Mouse (Mus musculus): ENCODE measurements around the gene Tcp11l2. TPM values are rescaled to one million over a fixed set of nuclear protein-coding genes. Genes with fewer than 3 reads are reported as not detected.
A peak's percentile ranks its signal among the peaks of the same experiment; 100 is the strongest.

The Tcp11l2 gene
- polyA plus RNA-seq, 1 experiment from 2014 or later = 11.3 TPM

DNA sequence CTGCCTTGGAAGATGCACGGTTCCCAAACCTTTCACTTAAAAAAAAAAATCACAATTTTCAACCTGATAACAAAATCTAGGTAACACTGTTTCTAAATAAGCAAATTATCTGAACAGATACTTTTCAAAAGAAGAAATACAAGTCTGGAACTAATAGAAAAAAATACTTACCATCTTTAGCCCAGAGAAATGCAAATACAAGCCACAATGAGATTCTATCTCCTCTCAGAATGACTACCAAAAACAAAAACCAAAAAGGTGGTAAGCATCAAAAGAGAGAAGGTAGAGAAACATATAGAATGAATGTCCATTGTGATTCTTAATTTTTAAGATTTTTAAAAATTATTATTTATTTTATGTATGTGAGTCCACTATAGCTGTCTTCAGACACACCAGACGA is 23.9 kb upstream of the Tcp11l2 start:
- no peaks in the 10 kb centered on the region for H3K4me1 ChIP-seq (ENCODE audit: control insufficient read depth, insufficient read depth, low read length)
- no peak overlapping the region for H3K4me2 ChIP-seq (replicated peaks; ENCODE audit: low read depth, low read length)
- WGBS = 92% methylated on average over 2 of the region's 2 CpGs
- H3K9ac ChIP-seq (ENCODE audit: low read depth, low read length) = no peak overlapping the region
- H3K36me3 ChIP-seq (ENCODE audit: control insufficient read depth, insufficient read depth, low read length) = no peaks in the 10 kb centered on the region
- no peak overlapping the region for H3K4me3 ChIP-seq (ENCODE audit: low read length)
- H3K27ac ChIP-seq (ENCODE audit: low read depth, low read length) = no peak overlapping the region
- no peak for ATAC-seq (ENCODE audit: low FRiP score, low TSS enrichment)
- H3K27me3 ChIP-seq (ENCODE audit: control insufficient read depth, insufficient read depth, low read length) = no peaks in the 10 kb centered on the region
- H3K9me3 ChIP-seq (ENCODE audit: control insufficient read depth, low read length) = no peaks in the 10 kb centered on the region

DNA sequence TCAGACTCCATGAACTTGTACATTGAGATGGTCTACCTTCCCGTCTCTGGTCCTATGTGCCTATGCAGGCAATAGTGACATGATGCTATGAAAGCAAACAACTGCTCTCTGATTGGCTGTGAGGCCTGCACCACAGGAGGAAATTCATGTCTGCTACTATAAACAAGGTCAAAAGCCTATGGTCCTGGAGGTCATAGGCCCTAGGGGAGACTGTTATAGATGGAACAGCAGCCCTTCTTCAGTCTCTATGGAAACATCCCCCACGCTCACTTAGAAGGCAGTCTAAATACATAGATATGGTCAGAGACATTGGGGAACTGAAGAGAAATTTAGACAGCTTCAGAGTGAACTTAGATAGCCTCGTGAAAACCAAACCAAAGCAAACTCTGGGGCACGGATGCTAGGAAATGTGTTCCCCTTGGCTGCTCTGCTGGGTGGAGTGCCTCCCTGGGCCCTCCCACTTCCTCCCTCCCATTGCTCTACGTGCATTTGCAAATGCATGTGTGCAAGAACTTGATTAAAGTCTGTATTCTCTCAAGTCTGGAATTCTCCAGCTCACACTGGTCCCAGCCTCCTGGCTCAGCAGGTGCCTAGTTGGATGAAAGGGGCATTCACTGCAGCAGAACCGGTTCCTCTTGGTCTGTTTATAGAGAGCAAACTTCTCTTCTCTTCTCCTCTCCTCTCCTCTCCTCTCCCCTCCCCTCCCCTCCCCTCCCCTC is 22.0 kb upstream of the Tcp11l2 start:
- H3K27me3 ChIP-seq (ENCODE audit: control insufficient read depth, insufficient read depth, low read length) = no peaks in the 10 kb centered on the region
- WGBS = 31% methylated on average over 6 of the region's 6 CpGs

GRCm38 (mm10) chr10:84556120-84556519 is 20.3 kb upstream of the Tcp11l2 start:
- WGBS = 72% methylated on average over 2 of the region's 2 CpGs
- Histone ChIP-seq H3K4me1 (ENCODE audit: control insufficient read depth, insufficient read depth, low read length) (no peaks in the 10 kb centered on the region), H3K4me3 (ENCODE audit: low read length) (no peak overlapping the region), H3K36me3 (ENCODE audit: control insufficient read depth, insufficient read depth, low read length) (no peaks in the 10 kb centered on the region), H3K4me2 (replicated peaks; ENCODE audit: low read depth, low read length) (no peak overlapping the region), H3K9me3 (ENCODE audit: control insufficient read depth, low read length) (0 out of 2 replicates have a peak, but pooled peaks cover 2% of the 10 kb centered on the region), H3K27ac (ENCODE audit: low read depth, low read length) (no peak overlapping the region), H3K9ac (ENCODE audit: low read depth, low read length) (no peak overlapping the region), H3K27me3 (ENCODE audit: control insufficient read depth, insufficient read depth, low read length) (no peaks in the 10 kb centered on the region)
- ATAC-seq (ENCODE audit: low FRiP score, low TSS enrichment) = no peak

More for the DNA sequence above, 22.0 kb upstream of the Tcp11l2 start:
- H3K4me2 ChIP-seq (replicated peaks; ENCODE audit: low read depth, low read length) = no peak overlapping the region
- H3K4me3 ChIP-seq (ENCODE audit: low read length) = no peak overlapping the region
- H3K27ac ChIP-seq (ENCODE audit: low read depth, low read length) = peak overlapping the region; percentile 47; the same call in 1 of the 2 replicates
- no peak overlapping the region for H3K9ac ChIP-seq (ENCODE audit: low read depth, low read length)
- H3K36me3 ChIP-seq (ENCODE audit: control insufficient read depth, insufficient read depth, low read length) = no peaks in the 10 kb centered on the region
- H3K4me1 ChIP-seq (ENCODE audit: control insufficient read depth, insufficient read depth, low read length) = no peaks in the 10 kb centered on the region
- ATAC-seq (ENCODE audit: low FRiP score, low TSS enrichment) = peak; percentile 77
- H3K9me3 ChIP-seq (ENCODE audit: control insufficient read depth, low read length) = 0 out of 2 replicates have a peak, but pooled peaks cover 2% of the 10 kb centered on the region

DNA sequence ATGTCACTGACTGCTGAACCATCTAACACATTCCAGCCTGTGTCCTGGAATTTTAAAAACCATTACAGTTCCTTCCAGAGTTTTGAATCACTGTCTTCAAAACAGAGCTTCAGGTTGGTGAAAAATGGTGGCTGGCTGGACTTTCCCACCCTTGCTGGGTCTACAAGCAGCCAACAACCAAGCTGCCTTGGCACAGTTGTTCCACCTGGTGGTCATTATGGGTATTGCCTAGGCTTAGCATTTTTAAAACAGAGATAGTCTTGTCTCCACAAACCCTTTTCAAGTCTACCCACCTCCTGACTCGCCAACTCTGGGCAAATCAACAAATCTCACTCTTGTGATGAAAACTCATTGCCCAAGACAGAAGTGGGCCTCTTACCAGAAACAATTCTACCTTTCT is 17.9 kb upstream of the Tcp11l2 start:
- H3K9ac ChIP-seq (ENCODE audit: low read depth, low read length) = no peak overlapping the region
- no peaks in the 10 kb centered on the region for H3K36me3 ChIP-seq (ENCODE audit: control insufficient read depth, insufficient read depth, low read length)
- ATAC-seq (ENCODE audit: low FRiP score, low TSS enrichment) = no peak
- H3K4me2 ChIP-seq (replicated peaks; ENCODE audit: low read depth, low read length) = no peak overlapping the region
- no peak overlapping the region for H3K4me3 ChIP-seq (ENCODE audit: low read length)
- H3K27ac ChIP-seq (ENCODE audit: low read depth, low read length) = no peak overlapping the region
- H3K4me1 ChIP-seq (ENCODE audit: control insufficient read depth, insufficient read depth, low read length) = no peaks in the 10 kb centered on the region
- 0 out of 2 replicates have a peak, but pooled peaks cover 2% of the 10 kb centered on the region for H3K9me3 ChIP-seq (ENCODE audit: control insufficient read depth, low read length)
- no peaks in the 10 kb centered on the region for H3K27me3 ChIP-seq (ENCODE audit: control insufficient read depth, insufficient read depth, low read length)
- 92% methylated on average over 1 of the region's 1 CpGs for WGBS

GRCm38 (mm10) chr10:84559986-84560385 is 16.4 kb upstream of the Tcp11l2 start:
- Histone ChIP-seq H3K27me3 (ENCODE audit: control insufficient read depth, insufficient read depth, low read length) (no peaks in the 10 kb centered on the region), H3K9ac (ENCODE audit: low read depth, low read length) (no peak overlapping the region), H3K4me1 (ENCODE audit: control insufficient read depth, insufficient read depth, low read length) (no peaks in the 10 kb centered on the region), H3K4me3 (ENCODE audit: low read length) (no peak overlapping the region), H3K4me2 (replicated peaks; ENCODE audit: low read depth, low read length) (no peak overlapping the region), H3K36me3 (ENCODE audit: control insufficient read depth, insufficient read depth, low read length) (no peaks in the 10 kb centered on the region), H3K27ac (ENCODE audit: low read depth, low read length) (no peak overlapping the region), H3K9me3 (ENCODE audit: control insufficient read depth, low read length) (0 out of 2 replicates have a peak, but pooled peaks cover 2% of the 10 kb centered on the region)
- ATAC-seq (ENCODE audit: low FRiP score, low TSS enrichment) = no peak
- WGBS = 86% methylated on average over 4 of the region's 4 CpGs

DNA sequence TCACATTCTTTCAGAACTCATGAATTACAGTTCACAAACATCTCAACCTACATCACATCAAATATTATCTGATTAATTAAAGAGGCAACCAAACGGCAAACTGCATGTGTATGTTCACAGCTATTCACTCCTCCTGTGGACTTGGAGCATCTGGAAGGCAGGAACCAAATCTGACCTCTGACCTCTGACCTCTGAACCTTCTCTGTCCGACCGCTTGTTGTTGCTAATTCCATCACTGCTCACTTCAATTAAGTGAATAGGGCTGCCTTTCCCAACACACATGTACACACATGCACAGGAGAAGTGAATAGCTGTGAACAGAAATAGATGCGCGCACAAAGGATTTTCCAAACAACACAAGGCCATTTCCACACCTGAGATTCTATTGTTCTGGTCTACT is 14.3 kb upstream of the Tcp11l2 start:
- H3K27me3 ChIP-seq (ENCODE audit: control insufficient read depth, insufficient read depth, low read length) = no peaks in the 10 kb centered on the region
- H3K4me1 ChIP-seq (ENCODE audit: control insufficient read depth, insufficient read depth, low read length) = no peaks in the 10 kb centered on the region
- 67% methylated on average over 5 of the region's 5 CpGs for WGBS
- H3K4me3 ChIP-seq (ENCODE audit: low read length) = no peak overlapping the region
- H3K4me2 ChIP-seq (replicated peaks; ENCODE audit: low read depth, low read length) = no peak overlapping the region
- 0 out of 2 replicates have a peak, but pooled peaks cover 2% of the 10 kb centered on the region for H3K9me3 ChIP-seq (ENCODE audit: control insufficient read depth, low read length)
- H3K9ac ChIP-seq (ENCODE audit: low read depth, low read length) = no peak overlapping the region
- H3K27ac ChIP-seq (ENCODE audit: low read depth, low read length) = no peak overlapping the region
- ATAC-seq (ENCODE audit: low FRiP score, low TSS enrichment) = no peak
- no peaks in the 10 kb centered on the region for H3K36me3 ChIP-seq (ENCODE audit: control insufficient read depth, insufficient read depth, low read length)

- Histone ChIP-seq H3K9me3 (ENCODE audit: control insufficient read depth, low read length) (0 out of 2 replicates have a peak, but pooled peaks cover 2% of the 10 kb centered on the region), H3K27me3 (ENCODE audit: control insufficient read depth, insufficient read depth, low read length) (no peaks in the 10 kb centered on the region), H3K4me1 (ENCODE audit: control insufficient read depth, insufficient read depth, low read length) (no peaks in the 10 kb centered on the region), H3K27ac (ENCODE audit: low read depth, low read length) (no peak overlapping the region), H3K9ac (ENCODE audit: low read depth, low read length) (no peak overlapping the region), H3K4me3 (ENCODE audit: low read length) (no peak overlapping the region), H3K36me3 (ENCODE audit: control insufficient read depth, insufficient read depth, low read length) (no peaks in the 10 kb centered on the region), H3K4me2 (replicated peaks; ENCODE audit: low read depth, low read length) (no peak overlapping the region)
- ATAC-seq (ENCODE audit: low FRiP score, low TSS enrichment) = peak; percentile 68; the same call in 1 of the 2 replicates
- 61% methylated on average over 13 of the region's 13 CpGs for WGBS
Observed at GRCm38 (mm10) chr10:84562567-84563554, 13.6 kb upstream of the Tcp11l2 start.

GRCm38 (mm10) chr10:84564427-84564826 is 12.0 kb upstream of the Tcp11l2 start:
- Histone ChIP-seq H3K36me3 (ENCODE audit: control insufficient read depth, insufficient read depth, low read length) (no peaks in the 10 kb centered on the region), H3K4me2 (replicated peaks; ENCODE audit: low read depth, low read length) (no peak overlapping the region), H3K4me3 (ENCODE audit: low read length) (no peak overlapping the region), H3K4me1 (ENCODE audit: control insufficient read depth, insufficient read depth, low read length) (no peaks in the 10 kb centered on the region), H3K9me3 (ENCODE audit: control insufficient read depth, low read length) (no peaks in the 10 kb centered on the region), H3K9ac (ENCODE audit: low read depth, low read length) (no peak overlapping the region), H3K27ac (ENCODE audit: low read depth, low read length) (no peak overlapping the region), H3K27me3 (ENCODE audit: control insufficient read depth, insufficient read depth, low read length) (no peaks in the 10 kb centered on the region)
- ATAC-seq (ENCODE audit: low FRiP score, low TSS enrichment) = no peak
- 77% methylated on average over 8 of the region's 8 CpGs for WGBS

Measured in kidney, embryonic 14.5 days (tissue).